Mouse (Mus musculus) mammary gland, adult 2 months (tissue): ENCODE measurements around the gene Rnf6. TPM values are rescaled to one million over a fixed set of nuclear protein-coding genes. Genes with fewer than 3 reads are reported as not detected.

Source experiments
- polyA plus RNA-seq: library from polyadenylated mRNA; depleted of rRNA; stranded (reverse); fragments of >200 nt; gene quantifications from 2 replicates; pipeline ENCODE4 v1.2.3, GENCODE M21; 2012; ENCODE audit warnings: low replicate concordance; rRNA removed

The Rnf6 gene
- polyA plus RNA-seq: 13.6 and 16.8 TPM in 2 replicates

DNA sequence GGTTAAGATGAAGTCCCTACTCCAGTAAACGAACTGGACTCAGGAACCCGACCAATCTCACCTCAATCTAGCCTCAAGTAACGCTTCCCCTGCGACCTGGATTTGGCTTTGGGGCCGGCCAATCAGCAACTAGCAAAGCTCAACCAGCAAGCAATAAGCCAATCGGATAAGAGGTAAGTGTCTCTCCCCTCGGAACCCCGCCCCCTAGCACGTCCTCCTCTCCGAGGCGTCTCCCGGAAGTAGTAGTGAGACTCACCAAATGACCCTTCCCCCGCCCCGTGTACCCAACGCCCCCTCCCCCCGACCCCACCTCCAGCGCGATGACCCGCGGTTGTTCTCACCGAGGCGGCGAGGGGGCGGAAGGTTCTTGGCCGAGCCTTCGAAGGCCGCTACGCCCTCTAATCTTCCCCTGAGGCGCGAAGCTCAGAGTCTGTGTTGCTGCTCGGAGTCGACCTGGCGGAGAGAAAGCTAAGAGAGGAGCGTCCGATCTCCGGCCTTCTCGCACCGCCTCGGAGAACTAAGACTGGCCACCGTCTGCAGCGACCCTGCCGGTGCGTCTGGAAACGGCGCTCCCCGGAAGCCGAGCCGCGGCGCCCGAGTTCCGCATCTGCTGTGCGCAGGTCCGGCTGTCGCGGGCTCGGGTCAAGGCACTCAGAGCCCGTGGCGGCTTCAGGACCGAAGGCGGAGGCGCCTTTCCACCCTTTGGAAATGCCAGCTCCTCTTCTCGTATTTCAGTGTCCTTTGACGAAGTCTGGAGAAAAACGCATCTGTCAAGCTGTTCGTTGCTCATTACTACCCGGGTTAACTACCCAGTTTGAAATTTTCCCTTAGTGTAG, at the start of gene Rnf6:
Rnf6 (minus strand) TSS at position 677 of the 836 bp plus-strand sequence.

DNA sequence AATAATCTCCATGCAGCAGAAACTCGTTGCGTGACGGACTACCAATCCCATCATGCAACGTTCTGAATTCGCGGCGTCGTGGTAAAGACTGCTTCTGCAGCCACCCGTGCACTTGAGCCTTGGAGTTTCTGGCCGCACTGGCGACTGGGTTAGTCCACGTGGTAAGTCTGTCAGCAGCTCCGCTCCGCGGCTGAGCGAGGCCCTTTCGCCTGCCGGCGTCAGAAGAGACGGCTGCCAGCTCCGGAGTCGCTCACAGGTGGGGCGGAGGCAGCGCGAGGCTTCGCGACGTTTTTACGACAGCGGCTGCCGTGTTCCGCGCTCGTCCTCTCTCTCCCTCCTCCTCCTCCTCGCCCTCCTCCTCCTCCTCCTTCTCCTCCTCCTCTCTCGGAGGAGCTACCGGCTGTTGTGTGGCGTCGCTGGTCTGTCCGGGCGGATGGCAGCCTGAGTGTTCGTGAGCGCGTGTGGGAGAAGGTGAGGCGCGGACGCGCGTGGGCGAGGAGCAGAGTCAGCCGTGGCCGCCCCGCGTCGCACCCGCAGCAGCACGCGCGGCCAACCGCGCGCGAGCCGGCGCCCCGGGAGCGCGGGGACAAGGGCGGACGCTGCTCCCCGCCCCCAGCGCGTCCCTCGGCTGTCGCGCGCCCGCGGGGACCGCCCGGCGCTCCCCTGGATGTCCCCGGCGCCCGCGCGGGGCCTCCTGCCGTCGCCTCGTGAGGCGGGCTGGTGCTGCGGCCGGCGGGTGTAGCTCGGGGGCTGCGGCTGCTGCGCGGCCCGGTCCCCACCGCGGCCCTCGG, 9.7 kb upstream of the Rnf6 start, which contains the start of gene Cdk8:
Cdk8 (plus strand) TSS at position 367 of the 791 bp plus-strand sequence.

DNA sequence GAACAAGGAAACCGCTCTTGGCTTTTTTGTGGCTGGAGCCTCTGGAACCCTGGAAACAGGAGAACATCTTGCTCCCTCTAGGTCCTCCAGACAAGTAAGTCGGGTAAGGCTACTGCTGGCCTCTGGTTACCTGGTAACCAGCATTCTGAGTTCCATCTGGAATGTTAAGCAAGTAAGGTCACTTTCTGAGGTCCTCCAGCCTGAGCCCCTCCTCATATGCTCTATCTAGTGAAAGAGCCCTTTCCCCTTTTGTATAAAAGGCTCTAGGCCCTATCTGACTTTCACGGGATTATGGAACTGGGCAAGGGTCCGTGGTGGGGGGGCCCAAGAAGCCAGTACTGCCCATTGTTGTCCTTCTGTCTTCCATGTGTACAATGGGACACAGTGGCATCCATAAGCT, 36.2 kb downstream of the Rnf6 start, which contains the start of gene 1700001J03Rik:
1700001J03Rik (minus strand) TSS at position 101 of the 400 bp plus-strand sequence.

DNA sequence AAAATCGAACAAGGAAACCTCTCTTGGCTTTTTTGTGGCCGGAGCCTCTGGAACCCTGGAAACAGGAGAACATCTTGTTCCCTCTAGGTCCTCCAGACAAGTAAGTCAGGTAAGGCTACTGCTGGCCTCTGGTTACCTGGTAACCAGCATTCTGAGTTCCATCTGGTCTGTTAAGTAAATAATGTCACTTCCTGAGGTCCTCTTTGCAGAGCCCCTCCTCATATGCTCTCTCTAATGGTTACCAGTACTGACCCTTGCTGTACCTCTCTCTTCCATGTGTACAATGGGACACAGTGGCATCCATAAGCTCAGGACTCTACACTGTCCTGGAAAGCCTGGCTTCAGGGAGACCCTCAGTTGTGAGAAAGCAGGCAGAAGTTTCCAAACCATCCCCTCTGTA, 50.7 kb downstream of the Rnf6 start, which contains the start of gene Gm6309:
Gm6309 (minus strand) TSS at position 101 of the 400 bp plus-strand sequence.

DNA sequence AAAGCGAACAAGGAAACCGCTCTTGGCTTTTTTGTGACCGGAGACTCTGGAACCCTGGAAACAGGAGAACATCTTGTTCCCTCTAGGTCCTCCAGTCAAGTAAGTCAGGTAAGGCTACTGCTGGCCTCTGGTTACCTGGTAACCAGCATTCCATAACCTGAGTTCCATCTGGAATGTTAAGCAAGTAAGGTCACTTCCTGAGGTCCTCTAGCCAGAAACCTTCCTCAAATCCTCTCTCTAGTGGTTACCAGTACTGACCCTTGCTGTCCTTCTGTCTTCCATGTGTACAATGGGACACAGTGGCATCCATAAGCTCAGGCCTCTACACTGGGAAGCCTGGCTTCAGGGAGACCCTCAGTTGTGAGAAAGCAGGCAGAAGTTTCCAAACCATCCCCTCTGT, 60.9 kb downstream of the Rnf6 start, which contains the start of gene Gm5565:
Gm5565 (minus strand) TSS at position 101 of the 400 bp plus-strand sequence.

Other genes with a start within 250 kb of the Rnf6 start
- 0.24 TPM in 1 of 2 replicates, not detected in the other for gene Cyp3a25, start 211.9 kb downstream of the Rnf6 start, polyA plus RNA-seq
- not detected in 2 replicates for gene Cyp3a59, start 142.3 kb downstream of the Rnf6 start, polyA plus RNA-seq
- gene Gm5565, start 61.0 kb downstream of the Rnf6 start, polyA plus RNA-seq: not detected in 2 replicates
- gene Gm6309, start 50.8 kb downstream of the Rnf6 start, polyA plus RNA-seq: not detected in 2 replicates
- gene 1700001J03Rik, start 36.3 kb downstream of the Rnf6 start, polyA plus RNA-seq: 0.86 and 2.0 TPM in 2 replicates
- 24.4 and 35.1 TPM in 2 replicates for gene Cdk8, start 9.7 kb upstream of the Rnf6 start, polyA plus RNA-seq
- gene Wasf3, start 163.4 kb upstream of the Rnf6 start, polyA plus RNA-seq: 1.2 and 1.4 TPM in 2 replicates